Mouse (Mus musculus) retina, postnatal 1 day (tissue): ENCODE data around the gene Acadl.

ENCODE experiments used
- DNase-seq: peaks from one replicate; pipeline ENCODE4 v3.0.0-alpha.2; 2012

The Acadl gene

DNA sequence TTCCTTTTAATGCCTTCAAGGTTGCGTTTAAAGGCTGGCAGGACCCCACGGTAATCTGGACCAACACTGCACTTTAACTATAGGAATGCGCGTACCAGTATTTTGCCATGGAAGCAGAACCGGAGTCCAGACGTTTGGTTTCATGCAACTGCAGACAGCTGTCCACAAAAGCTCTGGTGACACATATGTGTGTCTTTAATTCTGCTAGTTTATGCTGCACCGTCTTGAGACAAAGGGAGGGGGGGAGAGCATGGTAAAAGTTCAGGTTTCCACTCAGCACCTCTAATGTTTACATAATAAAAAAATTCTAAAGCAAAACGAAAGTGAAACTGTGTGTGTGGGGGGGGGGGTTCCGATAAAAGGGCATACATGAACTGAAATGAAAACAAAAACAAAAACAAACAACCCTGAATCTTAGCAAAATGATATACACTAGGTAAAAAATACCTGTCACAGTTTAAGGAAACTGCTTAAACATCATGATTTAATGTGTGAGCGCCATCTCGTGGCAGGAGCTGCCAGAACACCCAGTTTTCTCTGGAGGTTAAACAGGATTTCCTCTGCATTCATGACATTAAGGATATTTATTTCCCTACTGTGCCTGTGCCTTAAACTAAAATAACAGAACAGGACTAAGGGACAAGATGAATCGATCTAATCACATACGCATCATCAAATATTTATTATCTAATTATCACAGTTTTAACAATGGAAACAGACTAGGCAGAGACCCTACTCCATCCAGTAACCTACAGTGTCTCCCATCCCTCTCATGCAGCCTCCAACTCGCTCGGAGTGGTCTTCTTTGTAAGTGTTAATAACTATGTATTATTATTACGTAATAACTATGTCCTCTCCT is 24.7 kb downstream of the Acadl start:
- DNase-seq = peak; percentile 66

DNA sequence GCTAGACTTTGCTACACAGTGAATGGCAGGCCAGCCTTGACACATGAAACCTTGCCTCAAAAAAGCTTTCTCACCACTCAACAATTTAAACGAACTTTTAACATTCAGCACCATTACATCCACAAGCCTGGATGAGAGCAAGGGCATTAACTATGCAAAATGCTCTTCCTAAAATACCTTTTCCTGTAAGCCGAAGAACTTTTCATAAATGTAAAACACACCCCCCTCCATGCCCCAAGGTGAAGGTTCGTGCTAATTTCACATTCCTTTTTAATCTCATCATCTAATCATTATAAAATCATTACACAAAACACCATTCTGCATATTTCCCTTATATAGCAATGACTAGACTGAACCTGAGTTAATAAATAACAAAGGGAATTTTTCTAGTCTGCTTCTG is 25.9 kb downstream of the Acadl start:
- no peak for DNase-seq

DNA sequence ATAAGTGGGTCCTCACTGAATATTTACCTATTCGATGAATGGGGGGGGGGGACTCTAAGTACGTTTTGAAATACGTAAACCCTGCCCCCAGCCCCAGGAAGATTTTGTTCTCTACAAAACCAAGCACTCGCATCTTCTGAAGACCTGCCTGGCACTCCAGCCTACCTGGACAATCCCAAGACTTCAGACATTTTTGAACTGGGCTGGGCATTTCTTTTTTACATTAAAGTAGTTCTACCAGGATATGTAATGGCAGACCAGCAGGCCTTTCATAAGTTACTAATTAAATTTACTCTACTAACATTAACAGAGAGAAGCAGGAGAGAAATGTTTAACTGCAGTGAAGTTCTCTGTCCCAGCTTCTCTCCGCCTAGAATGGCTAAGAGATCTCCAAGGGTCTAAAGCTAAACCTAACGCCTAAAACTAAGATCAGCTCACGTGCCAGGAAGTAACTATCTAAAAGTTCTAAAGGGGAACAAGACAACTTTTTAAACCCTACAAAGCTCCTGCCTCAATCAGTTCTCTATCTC is 30.4 kb downstream of the Acadl start:
- DNase-seq = no peak

DNA sequence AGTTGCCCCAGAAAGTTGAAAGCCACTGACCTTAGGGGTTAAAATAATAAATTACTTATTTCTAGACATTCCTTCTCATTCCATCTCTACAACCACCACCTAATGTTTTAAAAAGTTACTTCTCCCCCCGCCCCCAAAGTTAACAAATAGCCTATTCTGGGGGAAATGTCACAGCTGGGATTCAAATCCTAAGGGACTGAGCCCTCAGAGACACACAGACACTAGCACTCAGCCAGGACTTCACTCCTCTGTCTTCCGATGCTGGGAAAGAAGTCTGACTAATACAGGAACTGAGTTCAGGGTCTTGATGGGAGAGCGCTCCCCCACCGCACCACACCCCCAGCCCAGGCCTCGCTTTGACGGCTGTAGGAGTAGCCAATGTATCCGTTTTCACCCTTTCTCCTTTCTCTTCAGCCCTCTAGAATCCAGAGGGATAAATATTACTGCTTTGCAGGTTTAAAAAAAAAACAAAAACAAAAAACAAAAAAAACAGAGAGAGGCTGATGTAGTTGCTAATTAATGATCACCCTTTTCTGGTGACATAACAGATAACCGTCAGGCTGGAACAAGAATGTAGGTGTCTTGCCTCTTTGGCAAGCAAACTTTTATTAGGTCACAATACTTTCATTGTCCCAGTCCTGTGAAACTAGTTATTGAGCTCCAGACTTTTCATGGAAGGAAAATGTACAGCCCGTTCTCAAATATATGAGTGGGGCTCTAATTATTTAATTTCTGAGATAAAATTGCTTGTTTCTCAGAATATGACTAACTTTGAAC is 31.1 kb downstream of the Acadl start:
- DNase-seq = no peak

DNA sequence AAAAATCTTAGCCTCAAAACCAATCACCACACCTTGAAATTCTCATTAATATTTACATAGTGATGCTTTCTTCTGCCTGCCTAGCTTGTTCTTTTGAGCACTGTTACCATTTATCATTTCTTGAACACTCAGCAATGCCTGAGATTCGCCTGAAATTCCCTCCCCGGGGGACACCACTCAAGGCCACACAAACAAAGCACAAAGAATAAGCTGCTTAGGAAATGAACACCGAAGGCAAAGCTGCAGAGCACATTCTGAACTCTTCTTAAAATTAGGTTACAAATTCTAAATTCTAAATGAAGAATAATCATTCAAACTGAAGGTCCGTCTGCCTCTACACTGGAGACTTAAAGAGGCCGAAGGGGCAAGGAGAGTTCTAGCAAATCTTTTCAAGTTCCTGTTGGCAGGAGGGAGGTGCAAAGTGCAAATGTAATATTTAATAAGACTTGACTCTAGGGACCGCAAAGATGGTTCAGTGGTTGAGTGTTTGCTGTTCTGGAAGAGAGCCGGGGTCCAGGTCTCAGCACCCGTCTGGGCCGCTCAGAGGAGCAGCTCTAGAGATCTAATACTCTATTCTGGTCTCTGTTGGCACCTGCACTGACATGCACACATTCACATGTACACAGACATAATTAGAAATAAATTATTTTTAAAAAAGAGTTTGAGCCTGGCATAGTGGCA is 33.5 kb downstream of the Acadl start:
- no peak for DNase-seq

DNA sequence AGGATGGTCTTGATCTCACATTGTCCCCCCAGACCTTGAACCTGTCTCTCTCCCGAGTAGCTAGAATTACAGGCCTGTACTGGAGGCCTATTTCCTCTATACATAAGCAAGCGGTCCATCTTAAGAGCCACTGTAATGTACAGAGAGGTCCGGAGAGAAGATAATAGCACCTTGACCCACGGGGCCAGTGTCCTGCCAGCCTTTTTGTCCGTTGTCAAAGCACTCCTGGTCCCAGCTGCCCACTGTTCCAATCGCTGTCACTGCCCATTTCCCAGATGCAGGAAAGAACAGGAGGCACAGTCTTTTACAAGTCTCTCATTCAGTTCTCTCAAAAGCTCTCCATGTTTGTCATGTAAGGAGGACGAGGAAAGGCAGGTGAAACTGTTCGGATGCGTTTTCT is 41.1 kb downstream of the Acadl start:
- DNase-seq = no peak

DNA sequence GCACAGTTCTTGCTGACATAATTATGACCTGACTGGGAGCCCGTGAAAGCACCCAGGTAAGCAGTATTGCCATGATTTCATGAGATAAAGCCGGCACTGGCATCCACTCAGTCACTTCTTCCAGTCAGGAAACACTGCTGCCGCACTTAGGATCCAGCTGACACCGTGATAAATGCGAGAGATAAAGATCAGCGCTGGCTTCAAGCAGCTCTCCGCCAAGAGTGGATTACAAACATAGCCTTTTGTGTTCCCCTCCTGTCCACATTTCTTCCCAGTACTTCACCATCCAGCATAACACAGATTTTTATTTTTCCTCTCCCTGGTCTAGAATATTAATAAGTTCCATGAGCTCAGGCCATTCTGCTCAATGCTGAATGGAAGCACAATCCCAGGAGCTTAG is 42.8 kb downstream of the Acadl start:
- DNase-seq = no peak

DNA sequence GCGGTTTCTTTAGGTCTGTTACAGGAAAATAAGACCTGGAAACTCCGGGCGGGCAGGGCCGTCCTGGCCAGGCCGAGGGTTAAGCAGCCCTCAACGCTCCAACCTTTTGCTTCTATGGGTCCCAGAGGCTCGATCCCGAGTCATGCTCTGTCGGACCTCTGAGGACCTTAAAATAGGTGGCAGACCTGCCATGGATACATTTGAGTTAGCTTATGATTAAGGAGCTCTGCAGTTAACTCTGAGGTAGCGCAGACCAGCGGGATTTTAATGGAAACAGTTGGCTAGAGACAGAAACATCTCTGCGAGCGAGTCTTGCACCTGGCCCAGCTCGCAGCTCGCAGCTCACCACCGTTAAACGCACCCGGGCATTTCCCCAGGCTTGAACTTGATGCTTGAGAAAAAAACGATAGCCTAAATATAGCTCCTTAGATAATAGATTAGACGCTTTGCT is 45.2 kb downstream of the Acadl start:
- DNase-seq = no peak

DNA sequence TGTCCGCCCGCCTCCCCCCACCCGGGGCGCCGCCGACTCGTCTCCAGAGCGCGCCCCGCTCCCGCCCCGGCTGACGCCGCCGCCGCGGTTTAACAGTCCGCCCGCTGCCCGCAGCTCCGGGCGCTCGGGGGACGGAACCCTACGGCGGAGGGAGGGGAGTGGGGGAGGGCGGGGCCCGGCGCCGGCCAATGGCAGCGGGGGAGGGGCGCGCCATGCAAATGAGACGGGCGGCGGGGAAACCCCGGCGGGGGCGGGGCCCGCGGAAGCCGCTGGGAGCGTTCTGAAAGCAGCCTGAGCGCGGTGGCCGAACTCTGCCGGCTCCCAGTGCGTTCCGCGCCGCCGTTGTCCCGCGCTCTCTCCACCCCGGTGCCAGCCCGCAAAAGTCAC is 45.6 kb downstream of the Acadl start, which contains the start of gene Kansl1l:
Gene Kansl1l, minus strand, starts transcription at position 110 of the 387 bp plus-strand sequence.
- DNase-seq = peak; percentile 96

DNA sequence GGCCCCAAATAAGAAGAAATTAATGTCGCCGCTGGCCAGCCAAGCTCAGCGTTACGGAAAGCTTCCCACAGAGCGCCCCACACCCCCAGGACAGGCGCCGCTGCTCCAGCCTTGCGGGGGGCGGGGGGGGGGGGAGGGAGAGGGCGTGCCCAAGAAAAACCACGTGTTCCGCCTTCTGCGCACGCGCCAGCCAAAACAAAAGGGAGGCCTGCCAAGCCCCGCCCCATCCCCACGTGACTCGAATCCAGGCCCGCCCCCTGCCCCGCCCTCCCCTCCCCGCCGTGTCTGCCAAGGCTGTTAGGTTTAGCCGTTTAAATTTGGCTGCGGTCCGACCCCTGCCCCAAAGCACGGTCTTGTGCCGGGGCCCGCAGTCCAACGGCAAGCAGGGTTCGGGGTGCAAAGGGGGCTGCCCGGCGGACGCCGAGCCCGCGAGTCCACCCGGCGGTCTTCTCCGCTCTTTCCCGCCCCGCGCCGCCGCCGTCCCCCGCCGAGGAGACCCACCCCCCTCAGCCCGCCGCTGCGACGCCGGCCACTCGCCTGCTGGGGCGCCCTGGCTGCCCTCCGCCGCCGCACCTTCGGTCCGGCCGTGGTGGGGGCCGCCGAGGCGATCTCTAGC is 46.1 kb downstream of the Acadl start:
- peak; percentile 94 for DNase-seq

DNA sequence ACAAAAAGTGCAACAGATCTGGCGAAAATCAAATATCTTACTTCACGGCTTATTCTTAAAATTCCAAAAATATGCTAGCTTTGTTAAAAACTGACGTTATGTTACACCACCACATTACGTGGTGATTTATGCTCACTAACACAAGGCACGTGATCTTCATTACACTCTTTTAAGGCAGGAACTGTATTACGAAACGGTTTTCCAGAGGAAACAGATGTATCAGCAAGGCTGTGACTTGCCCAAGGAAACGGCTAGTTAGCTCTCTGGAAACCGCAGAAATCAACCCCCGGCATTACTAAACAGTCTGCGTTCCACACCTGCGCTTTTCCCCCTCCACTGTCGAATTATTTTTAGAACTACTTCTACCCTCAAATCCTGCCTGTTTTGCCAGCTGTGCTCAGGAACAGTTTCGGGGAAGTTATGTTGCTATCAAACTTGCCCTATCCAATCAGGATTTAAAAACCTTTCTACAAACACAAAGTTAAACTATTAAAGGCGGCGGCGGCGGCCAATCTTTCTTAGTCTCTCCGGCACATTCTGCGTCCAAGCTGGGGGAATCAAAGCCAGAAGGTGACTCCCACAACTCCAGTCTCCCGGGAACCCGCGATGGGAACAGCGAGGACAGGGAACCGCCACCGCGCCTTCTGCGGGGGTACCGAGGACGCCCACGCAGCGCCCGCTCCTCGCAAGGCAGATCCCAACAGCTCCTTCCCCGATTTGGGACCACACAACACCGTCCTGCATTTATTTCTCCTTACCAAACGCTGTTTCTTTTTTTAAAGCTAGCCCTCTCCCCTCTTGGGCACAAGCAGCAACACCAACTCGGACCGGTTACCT is 46.9 kb downstream of the Acadl start:
- no peak for DNase-seq

DNA sequence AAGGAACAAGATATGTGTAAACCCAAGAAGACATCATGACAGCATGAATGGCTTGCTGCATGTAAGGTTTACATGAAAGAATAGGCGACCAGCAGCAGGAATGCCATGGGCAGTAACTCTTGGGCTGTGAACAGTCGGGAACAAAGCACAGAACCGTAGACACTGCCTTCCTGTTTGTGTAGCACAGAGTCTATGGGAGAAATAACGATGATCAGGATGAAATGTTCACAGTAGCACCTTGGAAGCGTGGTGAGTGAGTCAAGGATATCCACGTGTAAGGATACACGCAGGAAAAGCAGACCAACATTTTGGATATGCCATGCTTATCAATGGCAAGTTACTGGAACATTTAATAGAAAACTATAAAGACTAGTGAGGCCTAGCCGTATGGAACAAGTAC is 48.3 kb downstream of the Acadl start:
- no peak for DNase-seq

DNA sequence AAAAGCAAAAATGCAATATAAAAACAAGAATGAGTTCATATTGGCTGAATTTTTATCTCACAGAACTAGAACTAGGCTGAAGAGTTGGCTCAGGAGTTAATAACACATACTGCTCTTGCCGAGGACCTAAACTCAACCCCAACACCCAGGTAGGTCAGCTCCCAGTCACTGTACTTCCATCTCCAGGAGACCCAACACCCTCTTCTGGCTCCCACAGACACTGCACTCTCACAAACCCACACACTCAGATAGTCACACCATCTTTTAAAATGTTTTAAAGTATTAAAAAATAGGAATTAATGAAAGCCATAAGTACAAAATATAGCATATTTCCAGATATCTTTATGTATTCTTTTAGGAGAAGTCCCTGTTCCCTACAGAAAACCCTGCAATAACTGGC is 49.9 kb downstream of the Acadl start:
- DNase-seq = no peak

DNA sequence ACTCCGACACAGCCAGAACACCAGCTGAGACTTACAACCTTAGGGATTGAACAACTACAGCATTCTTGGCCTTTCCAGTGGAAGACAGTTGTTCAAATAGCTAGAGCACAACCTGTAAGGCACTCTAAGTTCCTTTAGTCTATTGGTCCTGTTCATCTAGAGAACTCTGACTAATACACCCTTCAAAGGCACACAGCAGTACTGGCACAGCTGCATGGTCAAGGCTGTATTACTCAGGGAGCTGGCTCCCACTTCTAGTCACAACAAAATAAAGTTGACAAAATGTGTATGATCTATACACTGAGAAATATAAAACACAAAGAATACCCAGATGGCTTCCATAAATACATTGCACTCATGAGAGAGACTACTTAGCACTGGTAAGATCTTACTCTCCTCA is 56.3 kb downstream of the Acadl start:
- no peak for DNase-seq

DNA sequence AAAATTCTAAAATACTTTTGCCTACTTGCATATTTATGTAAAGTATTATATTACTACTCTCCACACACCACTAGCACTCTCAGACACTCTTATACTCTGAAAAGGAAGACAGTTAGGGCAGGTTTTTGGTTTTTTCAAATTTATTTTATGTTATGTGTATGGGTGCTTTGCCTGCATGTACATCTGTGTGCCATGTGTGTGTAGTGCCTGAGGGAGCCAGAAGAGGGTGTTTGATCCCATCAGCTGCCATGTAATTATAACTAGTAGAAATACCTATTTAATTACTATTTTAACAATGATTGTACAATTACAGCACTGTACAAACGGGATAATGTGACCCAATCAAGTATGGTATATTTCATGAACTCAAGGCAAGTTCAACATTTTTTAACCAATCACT is 57.7 kb downstream of the Acadl start:
- no peak for DNase-seq

DNA sequence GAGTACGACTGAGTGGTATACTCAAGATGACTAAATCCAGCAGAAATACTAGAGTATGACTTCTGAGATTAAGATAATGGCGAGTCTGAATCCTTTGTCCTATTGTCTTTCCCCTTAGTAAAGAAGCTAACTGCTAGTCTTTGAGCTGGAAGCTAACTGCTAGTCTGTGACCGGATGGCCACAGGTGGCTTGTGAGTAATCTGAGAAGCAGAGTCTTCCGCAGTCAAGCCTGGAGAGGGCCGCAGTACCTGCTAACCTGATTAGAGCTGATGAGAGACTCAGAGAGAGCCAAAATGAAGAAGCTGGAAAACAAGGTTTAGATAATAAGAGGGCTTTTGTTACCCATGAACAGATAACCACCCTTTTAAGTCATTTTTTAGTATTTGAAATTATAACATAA is 58.4 kb downstream of the Acadl start:
- no peak for DNase-seq

DNA sequence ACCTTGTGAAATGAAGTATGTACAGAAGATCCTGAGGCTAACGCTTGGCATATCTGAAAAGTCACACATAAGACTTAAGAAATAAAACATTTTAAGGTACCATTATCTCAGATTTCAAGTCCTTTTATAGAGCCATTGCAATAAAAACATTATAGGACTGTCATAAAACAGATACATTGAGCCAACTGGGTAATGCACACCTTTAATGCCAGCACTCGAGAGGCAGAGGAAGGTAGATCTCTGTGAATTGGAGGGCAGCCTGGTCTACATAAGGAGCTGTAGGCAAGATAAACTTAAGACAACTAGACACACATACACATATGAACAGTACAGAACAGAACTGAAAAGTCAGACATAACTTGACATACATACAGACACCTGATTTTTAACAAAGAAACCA is 65.1 kb downstream of the Acadl start:
- no peak for DNase-seq

DNA sequence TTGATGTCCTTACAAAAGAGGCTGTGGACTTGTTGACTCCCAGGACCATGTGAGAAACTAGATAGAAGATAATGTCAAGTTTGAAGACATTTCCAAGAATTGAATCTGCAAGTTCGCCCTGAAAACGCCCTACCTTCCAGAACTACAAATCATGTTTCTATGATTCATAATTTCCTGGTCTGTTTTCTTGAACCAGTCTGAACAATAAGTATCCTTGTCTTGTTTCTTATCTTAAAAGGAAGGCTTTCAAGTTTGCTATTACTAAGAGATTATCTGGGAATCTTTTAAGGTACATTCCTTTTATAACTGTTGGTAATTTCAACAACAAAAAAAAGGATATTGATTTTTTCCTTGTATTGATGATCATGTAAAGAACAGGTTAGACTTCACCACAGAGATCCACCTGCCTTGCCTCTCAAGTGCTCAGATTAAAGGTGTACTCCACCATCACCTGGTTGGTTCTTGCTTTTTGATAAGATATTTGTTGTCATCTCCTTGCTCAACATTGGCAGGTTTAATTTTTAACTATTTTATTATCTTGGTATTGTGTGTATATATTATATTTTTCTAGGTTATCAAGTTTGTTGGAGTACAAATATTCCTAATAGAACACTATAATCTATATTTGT is 70.1 kb downstream of the Acadl start:
- DNase-seq = no peak

DNA sequence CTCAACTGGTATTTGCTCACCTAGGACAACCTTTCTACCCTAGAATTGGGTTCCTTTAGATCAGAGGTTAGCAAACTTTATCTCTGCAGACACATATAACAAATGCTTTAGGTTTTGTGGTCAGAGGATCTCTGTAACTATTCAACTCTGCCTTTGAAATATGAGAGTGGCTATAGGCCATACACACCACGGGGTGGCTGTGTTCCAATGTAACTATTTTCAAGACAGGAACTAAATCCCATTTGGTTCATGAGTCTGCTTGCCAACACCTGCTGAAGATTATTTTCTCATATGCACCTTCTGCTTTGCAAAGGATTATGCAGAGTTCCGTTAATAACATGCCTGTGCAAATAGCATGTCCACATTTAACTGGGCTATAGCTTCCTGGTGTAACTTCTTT is 80.8 kb downstream of the Acadl start:
- DNase-seq = peak; percentile 11

DNA sequence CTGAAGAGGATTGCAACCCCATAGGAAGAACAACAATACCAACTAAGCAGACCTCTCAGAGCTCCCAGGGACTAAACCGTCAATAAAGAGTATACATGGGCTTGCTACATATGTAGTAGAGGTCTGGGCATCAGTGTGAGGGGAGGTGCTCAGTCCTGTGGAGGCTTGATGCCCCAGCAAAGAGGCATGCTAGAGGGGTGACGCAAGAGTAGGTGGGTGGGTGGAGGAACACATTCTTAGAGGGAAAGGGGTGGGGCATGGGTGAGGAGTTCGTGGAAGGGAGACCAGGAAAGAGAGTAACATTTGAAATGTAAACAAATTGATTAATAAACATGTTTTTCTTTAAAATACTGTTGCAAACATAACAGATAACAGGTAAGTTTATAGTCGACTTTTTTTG is 82.0 kb downstream of the Acadl start:
- DNase-seq = no peak
